Mouse (Mus musculus): ENCODE measurements at regions not wholly inside any gene's neighbourhood (a gene's known extent, or its start where the extent isn't known, plus 50 kb on each side); places are given as distances from the start of the nearest gene placed in this dataset.

DNA sequence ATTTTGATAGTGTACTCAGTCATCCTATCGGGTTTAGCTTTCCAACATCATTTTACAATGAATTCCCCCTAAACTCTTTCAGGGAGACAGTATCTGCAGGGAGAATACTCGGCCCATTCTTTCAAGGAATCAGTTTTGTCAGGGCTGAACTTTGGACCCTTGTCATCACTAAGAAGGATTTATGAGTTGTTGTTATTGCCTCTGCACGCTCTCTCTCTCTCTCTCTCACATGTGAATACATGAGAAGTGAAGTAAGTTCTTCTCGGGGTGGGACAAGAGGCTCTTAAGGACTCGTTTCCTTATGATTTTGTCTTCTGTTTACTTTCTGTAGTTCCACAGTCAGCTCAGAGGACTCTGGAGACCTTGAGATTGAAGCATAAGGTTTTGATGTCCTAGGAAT is 346.1 kb upstream of the Thbs1 start:
- in situ Hi-C loops (cut with MboI; ENCODE audit: low pct_unique_long_range_greater_than_20kb), result no loop called here
- no peaks in the 10 kb centered on the region for H3K27me3 ChIP-seq
- no peak for DNase-seq (ENCODE audit: low read depth, low spot score)
- CTCF ChIA-PET, result no interaction called here
- POLR2A ChIA-PET, result no interaction called here
- ATAC-seq, result no peak
- no peak for TF ChIP-seq CTCF (IDR thresholded peaks at IDR 0.05)

DNA sequence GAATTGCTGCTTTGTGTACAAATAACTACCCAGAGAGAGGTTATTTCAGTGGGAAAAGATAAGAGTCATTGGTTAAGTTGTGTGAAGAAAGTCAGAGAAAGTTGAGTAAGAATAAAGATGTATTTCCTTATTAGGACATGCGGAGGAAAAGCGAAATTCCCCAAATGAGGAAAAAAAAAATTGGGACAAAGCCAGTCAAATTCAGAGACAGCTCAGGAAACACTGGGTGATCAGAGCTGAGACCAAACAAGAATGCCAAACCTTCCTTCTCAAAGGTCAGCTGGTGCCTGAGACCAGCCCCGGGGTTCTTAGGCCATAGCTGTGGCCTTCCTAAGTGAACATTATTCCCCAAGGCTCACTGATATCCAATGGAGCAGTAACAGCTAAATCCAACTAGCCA is 345.2 kb upstream of the Thbs1 start:
- ATAC-seq (no peak), DNase-seq (ENCODE audit: low read depth, low spot score) (no peak)
- CTCF ChIA-PET, result no interaction called here
- H3K27me3 ChIP-seq, result no peaks in the 10 kb centered on the region
- POLR2A ChIA-PET, result interaction anchor here (1.1 kb wide), 1 partner anchor 117 kb away, joined by 4 read pairs; no protein-coding TSS in a partner anchor
- no peak for TF ChIP-seq CTCF (IDR thresholded peaks at IDR 0.05)
- in situ Hi-C loops (cut with MboI; ENCODE audit: low pct_unique_long_range_greater_than_20kb), result no loop called here

GRCm38 (mm10) chr2:117769402-117770114 is 342.1 kb upstream of the Thbs1 start:
- ATAC-seq (no peak), DNase-seq (ENCODE audit: low read depth, low spot score) (no peak)
- CTCF ChIA-PET, result interaction anchor here (1.1 kb wide), 1 partner anchor 16 kb away, joined by 3 read pairs; no protein-coding TSS in a partner anchor

DNA sequence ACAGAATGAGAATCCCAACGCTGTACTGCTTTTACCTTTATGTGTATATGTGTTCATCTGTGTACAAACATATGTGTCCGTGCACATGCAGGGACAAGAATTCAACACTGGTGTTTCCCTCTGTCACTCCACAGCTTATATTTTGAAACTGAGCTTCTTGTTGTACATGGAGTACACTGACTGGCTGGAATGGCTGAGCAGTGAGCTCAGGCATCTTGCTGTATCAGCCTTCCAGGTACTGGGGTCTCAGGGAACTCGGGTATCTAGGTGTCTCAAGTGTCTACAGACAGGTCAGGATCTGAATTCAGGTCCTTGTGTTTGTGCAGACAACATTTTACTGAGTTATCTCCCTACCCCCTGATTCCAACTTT is 341.6 kb upstream of the Thbs1 start:
- ATAC-seq, result no peak
- ChIA-PET POLR2A (no interaction called here), CTCF (no interaction called here)
- no peak for DNase-seq (ENCODE audit: low read depth, low spot score)
- no peak for TF ChIP-seq CTCF (IDR thresholded peaks at IDR 0.05)
- in situ Hi-C loops (cut with MboI; ENCODE audit: low pct_unique_long_range_greater_than_20kb), result no loop called here
- no peaks in the 10 kb centered on the region for H3K27me3 ChIP-seq

More at GRCm38 (mm10) chr2:117769402-117770114, 342.1 kb upstream of the Thbs1 start:
- TF ChIP-seq CTCF (IDR thresholded peaks at IDR 0.05), result no peak
- no peaks in the 10 kb centered on the region for H3K27me3 ChIP-seq
- POLR2A ChIA-PET, result no interaction called here
- in situ Hi-C loops (cut with MboI; ENCODE audit: low pct_unique_long_range_greater_than_20kb), result no loop called here

DNA sequence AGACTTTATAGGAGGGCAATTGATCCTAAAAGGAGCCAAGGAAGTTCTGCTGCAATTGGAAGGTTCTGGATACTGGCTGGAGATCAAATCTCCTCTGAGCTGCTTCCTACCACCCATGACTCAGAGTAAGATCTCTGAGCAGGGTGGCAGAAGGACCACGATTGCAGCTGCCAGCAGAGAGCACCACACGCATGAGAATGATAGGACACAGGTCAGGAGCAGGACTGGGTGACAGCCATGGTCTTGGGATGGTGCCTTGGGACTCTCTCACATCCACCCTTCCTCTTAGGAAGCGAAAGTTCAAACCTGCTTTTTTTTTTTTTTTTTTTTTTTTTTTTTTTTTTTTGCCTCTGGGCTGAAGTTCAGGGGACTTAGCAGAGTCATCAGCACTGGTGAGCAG is 331.4 kb upstream of the Thbs1 start:
- DNase-seq (ENCODE audit: low read depth, low spot score), result no peak
- H3K27me3 ChIP-seq, result no peaks in the 10 kb centered on the region
- no peak for ATAC-seq
- in situ Hi-C loops (cut with MboI; ENCODE audit: low pct_unique_long_range_greater_than_20kb), result no loop called here
- ChIA-PET POLR2A (interaction anchor here (0.5 to 0.7 kb wide), 2 partner anchors 36 to 1102 kb away, joined by 3 to 6 read pairs; no protein-coding TSS in a partner anchor), CTCF (no interaction called here)
- peak; percentile 34 for TF ChIP-seq CTCF (IDR thresholded peaks at IDR 0.05)

DNA sequence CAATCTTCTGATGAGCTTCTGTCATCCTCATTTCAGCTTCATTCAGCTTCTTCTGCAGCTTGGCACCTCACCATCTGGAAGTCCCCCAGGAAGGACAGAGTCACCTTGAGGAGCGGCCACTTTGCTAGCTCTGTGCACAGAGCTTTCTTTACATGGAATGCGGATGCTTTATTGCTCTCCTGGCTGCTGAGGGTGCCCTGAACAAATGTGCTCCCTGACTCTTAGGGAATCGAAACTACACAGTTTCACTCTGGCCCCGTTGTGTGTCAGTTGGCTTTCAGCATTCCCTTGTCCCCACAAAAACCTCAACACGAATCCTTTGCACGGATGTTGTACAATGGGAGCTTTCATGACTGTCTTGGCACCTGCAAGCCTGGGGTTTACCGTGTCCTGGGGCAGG is 330.9 kb upstream of the Thbs1 start:
- CTCF ChIA-PET, result no interaction called here
- TF ChIP-seq CTCF (IDR thresholded peaks at IDR 0.05), result no peak
- ATAC-seq (no peak), DNase-seq (ENCODE audit: low read depth, low spot score) (no peak)
- H3K27me3 ChIP-seq, result no peaks in the 10 kb centered on the region
- POLR2A ChIA-PET, result interaction anchor here (0.5 to 0.7 kb wide), 2 partner anchors 37 to 1101 kb away, joined by 3 to 6 read pairs; no protein-coding TSS in a partner anchor
- in situ Hi-C loops (cut with MboI; ENCODE audit: low pct_unique_long_range_greater_than_20kb), result no loop called here

GRCm38 (mm10) chr2:117787321-117787720 is 324.4 kb upstream of the Thbs1 start:
- POLR2A ChIA-PET, result no interaction called here
- in situ Hi-C loops (cut with MboI; ENCODE audit: low pct_unique_long_range_greater_than_20kb), result no loop called here
- ATAC-seq (no peak), DNase-seq (ENCODE audit: low read depth, low spot score) (no peak)
- CTCF ChIA-PET, result interaction anchor here (0.8 to 1.8 kb wide), 4 partner anchors 12 to 41 kb away, joined by 3 to 8 read pairs (median 6); no protein-coding TSS in a partner anchor
- no peaks in the 10 kb centered on the region for H3K27me3 ChIP-seq
- TF ChIP-seq CTCF (IDR thresholded peaks at IDR 0.05), result peak; percentile 57

DNA sequence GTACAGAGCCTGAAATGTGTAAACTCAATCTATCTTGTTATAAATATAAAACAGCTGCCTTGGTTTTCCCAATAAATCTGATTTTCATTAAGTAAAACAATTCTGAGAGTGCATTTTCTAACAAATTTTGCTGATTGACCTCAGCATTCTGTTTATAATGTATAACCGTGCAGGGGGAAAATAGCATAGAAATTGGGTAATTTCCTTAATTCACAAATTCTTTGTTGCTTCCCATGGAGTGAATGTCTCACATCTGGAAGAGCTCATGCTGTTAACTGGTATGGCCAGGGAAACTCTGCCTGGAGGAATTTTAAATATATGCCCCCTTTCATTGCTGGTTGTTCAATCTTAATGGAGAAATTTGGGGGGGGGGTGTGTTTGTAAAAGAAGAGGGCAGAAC is 317.4 kb upstream of the Thbs1 start:
- DNase-seq (ENCODE audit: low read depth, low spot score) (no peak), ATAC-seq (no peak)
- TF ChIP-seq CTCF (IDR thresholded peaks at IDR 0.05), result no peak
- in situ Hi-C loops (cut with MboI; ENCODE audit: low pct_unique_long_range_greater_than_20kb), result no loop called here
- POLR2A ChIA-PET, result interaction anchor here (0.7 kb wide), 1 partner anchor 287 kb away, joined by 3 read pairs; no protein-coding TSS in a partner anchor
- H3K27me3 ChIP-seq, result no peaks in the 10 kb centered on the region
- CTCF ChIA-PET, result interaction anchor here (0.7 to 1.2 kb wide), 3 partner anchors 8 to 344 kb away, joined by 3 read pairs; no protein-coding TSS in a partner anchor

GRCm38 (mm10) chr2:117801946-117802600 is 309.6 kb upstream of the Thbs1 start:
- no peak for TF ChIP-seq CTCF (IDR thresholded peaks at IDR 0.05)
- ATAC-seq, result no peak

GRCm38 (mm10) chr2:117802686-117803085 is 309.0 kb upstream of the Thbs1 start:
- DNase-seq (ENCODE audit: low read depth, low spot score), result peak; percentile 79
- no peak for TF ChIP-seq CTCF (IDR thresholded peaks at IDR 0.05)
- ATAC-seq, result peak; percentile 45
- ChIA-PET POLR2A (interaction anchor here (0.9 kb wide), 1 partner anchor 136 kb away, joined by 5 read pairs; no protein-coding TSS in a partner anchor), CTCF (interaction anchor here (1.0 to 2.5 kb wide), 3 partner anchors 16 to 135 kb away, joined by 3 to 8 read pairs (median 3); no protein-coding TSS in a partner anchor)
- no peaks in the 10 kb centered on the region for H3K27me3 ChIP-seq
- in situ Hi-C loops (cut with MboI; ENCODE audit: low pct_unique_long_range_greater_than_20kb), result loop anchor here (5.0 to 10.0 kb wide), 4 partner anchors 135 to 340 kb away; partner anchors contain the start of gene Thbs1

More at GRCm38 (mm10) chr2:117801946-117802600, 309.6 kb upstream of the Thbs1 start:
- POLR2A ChIA-PET, result interaction anchor here (0.9 kb wide), 1 partner anchor 135 kb away, joined by 5 read pairs; no protein-coding TSS in a partner anchor
- no peaks in the 10 kb centered on the region for H3K27me3 ChIP-seq
- CTCF ChIA-PET, result interaction anchor here (1.0 to 2.5 kb wide), 2 partner anchors 15 to 56 kb away, joined by 3 to 8 read pairs; no protein-coding TSS in a partner anchor
- no peak for DNase-seq (ENCODE audit: low read depth, low spot score)
- in situ Hi-C loops (cut with MboI; ENCODE audit: low pct_unique_long_range_greater_than_20kb), result loop anchor here (5.0 to 10.0 kb wide), 4 partner anchors 135 to 340 kb away; partner anchors contain the start of gene Thbs1
